Mouse (Mus musculus) neural tube, embryonic 14.5 days (tissue): ENCODE results near the gene Arhgap18. TPM values are rescaled to one million over a fixed set of nuclear protein-coding genes. Genes with fewer than 3 reads are reported as not detected.

Source experiments
- ATAC-seq: fragments of 200-750 bp; cut with Nextera tagmentation; 2 replicates; pipeline ENCODE4 v1.8.0; 2017; ENCODE audit warnings: low read depth, mild to moderate bottlenecking, moderate TSS enrichment, moderate library complexity
- H3K27ac ChIP-seq: fragments of 300-500 bp; sonication (generic); 2 replicates; pipeline ENCODE4 v1.5.1; 2014; ENCODE audit warnings: low read depth, mild to moderate bottlenecking, control low read depth, low read length, moderate library complexity, mixed read lengths
- H3K27me3 ChIP-seq: fragments of 300-500 bp; sonication (generic); 2 replicates; pipeline ENCODE4 v1.6.1; 2014; ENCODE audit warnings: low read length; ENCODE audit not compliant: control insufficient read depth, insufficient read depth
- H3K36me3 ChIP-seq: fragments of 300-500 bp; sonication (generic); 2 replicates; pipeline ENCODE4 v1.6.1; 2014; ENCODE audit warnings: low read length, mixed read lengths; ENCODE audit not compliant: control insufficient read depth, insufficient read depth
- H3K4me1 ChIP-seq: fragments of 300-500 bp; sonication (generic); 2 replicates; pipeline ENCODE4 v1.6.1; 2014; ENCODE audit warnings: low read length; ENCODE audit not compliant: control insufficient read depth, insufficient read depth
- H3K4me2 ChIP-seq: fragments of 300-500 bp; sonication (generic); 2 replicates; pipeline ENCODE4 v1.6.1; 2014; ENCODE audit warnings: mild to moderate bottlenecking, low read depth, low read length, control low read depth
- H3K4me3 ChIP-seq: fragments of 300-500 bp; sonication (generic); 2 replicates; pipeline ENCODE4 v1.5.1; 2014; ENCODE audit warnings: low read depth, low read length, control low read depth, mixed read lengths
- H3K9ac ChIP-seq: fragments of 300-500 bp; sonication (generic); replicated peaks from 2 replicates; pipeline ENCODE4 v1.6.1; 2014; ENCODE audit warnings: low read depth, mild to moderate bottlenecking, control low read depth, low read length, mixed read lengths
- H3K9me3 ChIP-seq: fragments of 300-500 bp; sonication (generic); 2 replicates; pipeline ENCODE4 v1.6.1; 2016; ENCODE audit warnings: low read length; ENCODE audit not compliant: control insufficient read depth
- WGBS: fragments of 180-500 bp; shearing (Covaris S2); extraction: QIAGEN DNeasy Blood & Tissue Kit; methylation state at CpG from one replicate; pipeline ENCODE4 v1.1.7; 2014; 5-methylcytosine and 5-hydroxymethylcytosine counted together
- polyA plus RNA-seq: library from polyadenylated mRNA; unstranded; fragments of >200 nt; fragmentation: Nextera tagmentation; extraction: Ambion mirVana; gene quantifications from 2 replicates; pipeline ENCODE4 v1.2.1, GENCODE M21; 2014

Arhgap18 gene
- polyA plus RNA-seq, 1 experiment from 2014 or later, result 10.0 TPM

GRCm38 (mm10) chr10:26810810-26811209 is 57.6 kb downstream of the Arhgap18 start:
- ATAC-seq, result no peak
- no peak overlapping the region for H3K27ac ChIP-seq
- H3K9me3 ChIP-seq, result no peaks in the 10 kb centered on the region
- no peak overlapping the region for H3K4me3 ChIP-seq
- no peaks in the 10 kb centered on the region for H3K36me3 ChIP-seq
- H3K4me2 ChIP-seq, result no peak overlapping the region
- H3K9ac ChIP-seq, result no peak overlapping the region
- no peaks in the 10 kb centered on the region for H3K27me3 ChIP-seq
- WGBS, result 77% methylated on average over 5 of the region's 5 CpGs
- no peaks in the 10 kb centered on the region for H3K4me1 ChIP-seq

DNA sequence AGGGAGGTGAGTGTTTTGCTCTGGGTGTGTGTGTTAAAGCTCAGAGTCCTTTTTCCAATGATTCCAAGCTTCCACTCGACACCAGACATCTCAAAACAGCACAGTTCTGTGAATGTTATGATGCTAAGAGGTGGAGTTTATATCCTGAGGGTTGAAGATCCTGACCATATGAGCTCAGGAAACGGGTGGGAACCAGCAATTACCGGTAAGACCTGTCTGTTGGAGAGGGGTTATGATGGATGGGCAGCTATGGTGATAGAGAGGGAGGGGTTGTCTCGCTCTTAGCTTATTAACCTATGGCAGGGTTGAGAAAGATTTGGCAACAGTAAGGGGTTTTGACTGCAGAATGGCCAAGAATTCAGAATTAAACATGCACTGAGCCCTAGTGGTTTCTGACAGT is 58.1 kb downstream of the Arhgap18 start:
- H3K27me3 ChIP-seq, result no peaks in the 10 kb centered on the region
- H3K4me1 ChIP-seq, result no peaks in the 10 kb centered on the region
- H3K9me3 ChIP-seq, result no peaks in the 10 kb centered on the region
- ATAC-seq, result no peak
- H3K36me3 ChIP-seq, result no peaks in the 10 kb centered on the region
- 74% methylated on average over 4 of the region's 4 CpGs for WGBS
- H3K4me3 ChIP-seq, result no peak overlapping the region
- no peak overlapping the region for H3K9ac ChIP-seq
- H3K27ac ChIP-seq, result no peak overlapping the region
- H3K4me2 ChIP-seq, result no peak overlapping the region

- Histone ChIP-seq H3K9me3 (no peaks in the 10 kb centered on the region), H3K27ac (no peak overlapping the region), H3K4me1 (no peaks in the 10 kb centered on the region), H3K9ac (no peak overlapping the region), H3K36me3 (no peaks in the 10 kb centered on the region), H3K27me3 (no peaks in the 10 kb centered on the region), H3K4me2 (no peak overlapping the region), H3K4me3 (no peak overlapping the region)
- no peak for ATAC-seq
- WGBS, result 96% methylated on average over 8 of the region's 8 CpGs
Measured at GRCm38 (mm10) chr10:26815646-26816045, 62.4 kb downstream of the Arhgap18 start.

DNA sequence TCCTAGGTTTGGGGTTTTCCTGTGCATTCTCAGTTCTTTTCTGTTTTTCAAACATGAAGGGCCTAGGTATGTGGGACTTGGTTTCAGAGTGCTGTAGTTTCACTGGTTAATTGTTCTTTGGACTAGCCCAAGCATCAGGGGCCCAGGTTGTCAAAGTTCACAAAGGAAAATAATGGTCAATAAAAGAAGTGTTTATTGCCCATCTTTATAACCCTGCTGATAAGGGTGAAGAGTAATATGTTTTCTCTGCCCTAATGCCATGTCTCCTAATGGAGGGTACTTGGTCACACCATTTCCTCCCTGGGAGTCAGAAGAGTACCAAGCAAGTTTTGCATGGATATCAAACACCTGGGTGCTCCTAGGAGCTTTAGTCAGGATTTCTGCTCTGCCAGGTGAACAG is 67.1 kb downstream of the Arhgap18 start:
- Histone ChIP-seq H3K27ac (no peak overlapping the region), H3K9ac (no peak overlapping the region), H3K9me3 (no peaks in the 10 kb centered on the region), H3K4me2 (no peak overlapping the region), H3K4me1 (0 out of 2 replicates have a peak, but pooled peaks cover 6% of the 10 kb centered on the region), H3K4me3 (no peak overlapping the region), H3K36me3 (no peaks in the 10 kb centered on the region), H3K27me3 (no peaks in the 10 kb centered on the region)
- no peak for ATAC-seq

- H3K9me3 ChIP-seq, result no peaks in the 10 kb centered on the region
- H3K9ac ChIP-seq, result no peak overlapping the region
- no peak overlapping the region for H3K4me3 ChIP-seq
- WGBS, result 76% methylated on average over 1 of the region's 1 CpGs
- H3K4me1 ChIP-seq, result 0 out of 2 replicates have a peak, but pooled peaks cover 6% of the 10 kb centered on the region
- no peak for ATAC-seq
- H3K36me3 ChIP-seq, result no peaks in the 10 kb centered on the region
- H3K27me3 ChIP-seq, result no peaks in the 10 kb centered on the region
- H3K27ac ChIP-seq, result no peak overlapping the region
- no peak overlapping the region for H3K4me2 ChIP-seq
Measured at GRCm38 (mm10) chr10:26820936-26821335, 67.7 kb downstream of the Arhgap18 start.

GRCm38 (mm10) chr10:26823997-26824396 is 70.8 kb downstream of the Arhgap18 start:
- whole genome bisulfite sequencing, result 68% methylated on average over 5 of the region's 5 CpGs
- Histone ChIP-seq H3K4me2 (no peak overlapping the region), H3K36me3 (no peaks in the 10 kb centered on the region), H3K9ac (no peak overlapping the region), H3K27me3 (no peaks in the 10 kb centered on the region), H3K4me3 (no peak overlapping the region), H3K27ac (no peak overlapping the region), H3K9me3 (no peaks in the 10 kb centered on the region), H3K4me1 (peaks cover 12% of the 10 kb centered on the region; the same call in 1 of the 2 replicates)
- ATAC-seq, result no peak

DNA sequence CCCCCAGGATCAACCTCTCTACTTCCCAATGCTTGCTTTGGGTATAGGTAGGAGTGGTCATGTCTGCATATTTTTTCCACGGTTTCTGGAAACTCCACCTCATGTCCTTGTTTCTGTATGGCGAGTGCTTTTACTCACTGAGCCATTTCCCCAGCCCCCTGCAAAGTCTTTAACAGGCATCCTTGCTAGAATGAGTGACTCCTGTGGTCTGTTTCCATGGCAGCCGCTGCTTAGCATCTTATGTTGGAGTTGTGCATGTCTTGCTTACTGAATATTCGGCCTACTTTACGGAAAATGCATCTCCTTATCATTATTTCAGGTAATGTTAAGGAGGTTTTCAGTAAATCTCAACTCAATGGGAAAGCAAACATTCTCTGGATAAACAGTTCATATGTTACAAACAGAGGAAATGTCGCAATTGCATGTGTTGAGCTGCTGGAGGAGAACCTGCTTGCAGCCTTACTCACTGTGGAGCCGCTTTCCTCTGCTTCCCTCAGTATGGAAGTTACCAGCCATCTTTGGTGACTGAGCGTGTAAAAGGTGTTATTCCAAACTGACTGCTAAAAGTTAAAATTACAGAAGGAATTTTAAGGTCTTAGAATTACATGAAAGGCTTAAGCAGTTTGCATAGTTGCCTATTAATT is 72.1 kb downstream of the Arhgap18 start:
- H3K9ac ChIP-seq, result no peak overlapping the region
- no peak overlapping the region for H3K4me3 ChIP-seq
- H3K36me3 ChIP-seq, result no peaks in the 10 kb centered on the region
- H3K9me3 ChIP-seq, result no peaks in the 10 kb centered on the region
- H3K27me3 ChIP-seq, result no peaks in the 10 kb centered on the region
- H3K27ac ChIP-seq, result no peak overlapping the region
- no peak overlapping the region for H3K4me2 ChIP-seq
- peaks cover 12% of the 10 kb centered on the region; the same call in 1 of the 2 replicates for H3K4me1 ChIP-seq
- no peak for ATAC-seq
- 67% methylated on average over 8 of the region's 8 CpGs for WGBS

DNA sequence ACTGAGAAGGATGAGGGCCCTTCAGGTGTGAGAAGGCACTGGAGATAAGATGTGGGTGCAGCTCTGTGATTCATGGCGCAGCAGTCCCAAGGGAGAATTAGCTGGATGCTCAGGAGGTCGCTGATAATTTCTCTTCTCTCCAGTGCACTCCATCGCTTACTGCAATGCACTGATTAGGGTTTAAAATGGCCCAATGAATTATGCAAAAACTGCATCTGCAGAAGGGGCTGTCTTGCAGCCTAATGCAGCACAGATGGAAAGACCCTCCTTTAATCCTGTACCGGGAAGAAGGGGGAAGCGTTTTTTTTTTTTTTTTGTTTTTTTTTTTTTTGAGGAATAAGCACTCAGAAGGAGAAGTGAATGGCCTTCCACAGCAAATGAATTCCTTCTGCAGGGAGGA is 74.1 kb downstream of the Arhgap18 start:
- Histone ChIP-seq H3K4me2 (no peak overlapping the region), H3K4me1 (peaks cover 12% of the 10 kb centered on the region; the same call in 1 of the 2 replicates), H3K9ac (no peak overlapping the region), H3K36me3 (no peaks in the 10 kb centered on the region), H3K9me3 (no peaks in the 10 kb centered on the region), H3K4me3 (no peak overlapping the region), H3K27ac (no peak overlapping the region), H3K27me3 (no peaks in the 10 kb centered on the region)
- 22% methylated on average over 5 of the region's 5 CpGs for WGBS
- ATAC-seq, result peak; percentile 82; the same call in 1 of the 2 replicates

GRCm38 (mm10) chr10:26828412-26829137 is 75.4 kb downstream of the Arhgap18 start:
- no peak overlapping the region for H3K9ac ChIP-seq
- peaks cover 12% of the 10 kb centered on the region; the same call in 1 of the 2 replicates for H3K4me1 ChIP-seq
- H3K27me3 ChIP-seq, result no peaks in the 10 kb centered on the region
- H3K36me3 ChIP-seq, result no peaks in the 10 kb centered on the region
- 70% methylated on average over 9 of the region's 9 CpGs for WGBS
- H3K4me3 ChIP-seq, result no peak overlapping the region
- H3K4me2 ChIP-seq, result no peak overlapping the region
- H3K27ac ChIP-seq, result peak overlapping the region; percentile 57
- no peaks in the 10 kb centered on the region for H3K9me3 ChIP-seq
- ATAC-seq, result no peak
